Mouse (Mus musculus) WW6 (cell line): Measurements from ENCODE around the gene Ola1.

ENCODE experiments used
- DNase-seq: peaks from one replicate; pipeline ENCODE4 v3.0.0-alpha.2; 2013; ENCODE audit warnings: low read depth, low spot score

Gene Ola1

DNA sequence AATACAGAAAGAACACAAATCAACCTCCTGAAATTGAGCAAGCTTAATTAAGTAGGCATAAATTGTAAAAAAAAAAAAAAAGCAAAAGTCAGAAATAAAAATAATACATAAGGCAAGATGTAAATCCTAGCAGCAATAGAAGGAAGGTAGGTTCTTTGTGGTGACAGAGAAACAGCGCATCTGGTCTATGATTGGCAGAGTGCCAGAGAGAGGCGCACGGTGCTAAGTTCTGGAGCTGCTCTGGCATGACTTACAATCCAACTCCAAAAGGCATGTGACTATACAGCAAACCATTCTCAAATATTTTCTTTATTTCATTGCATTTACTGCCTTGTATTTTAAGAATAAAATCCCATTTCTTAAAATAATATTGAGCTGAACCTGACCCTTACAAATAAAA is 68.2 kb downstream of the Ola1 start:
- no peak for DNase-seq

DNA sequence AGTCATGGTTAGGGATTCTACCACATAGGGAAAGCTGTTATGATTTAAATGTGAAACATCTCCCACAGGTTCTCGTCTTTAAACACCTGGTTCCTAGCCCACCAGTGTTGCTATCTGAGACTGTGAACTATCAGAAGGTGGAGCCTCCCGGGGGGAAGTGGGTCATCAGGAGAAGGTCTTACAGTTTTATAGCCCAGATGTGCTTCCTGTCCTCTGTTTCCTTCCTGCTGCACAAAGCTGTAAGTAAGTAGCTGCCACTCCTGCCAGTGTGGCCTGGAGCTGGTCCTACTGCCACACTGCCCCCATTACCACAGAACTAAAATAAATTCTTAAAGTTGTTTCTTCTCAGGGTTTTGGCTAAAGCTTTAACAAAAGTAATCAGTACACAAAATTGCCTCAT is 72.6 kb downstream of the Ola1 start:
- no peak for DNase-seq

DNA sequence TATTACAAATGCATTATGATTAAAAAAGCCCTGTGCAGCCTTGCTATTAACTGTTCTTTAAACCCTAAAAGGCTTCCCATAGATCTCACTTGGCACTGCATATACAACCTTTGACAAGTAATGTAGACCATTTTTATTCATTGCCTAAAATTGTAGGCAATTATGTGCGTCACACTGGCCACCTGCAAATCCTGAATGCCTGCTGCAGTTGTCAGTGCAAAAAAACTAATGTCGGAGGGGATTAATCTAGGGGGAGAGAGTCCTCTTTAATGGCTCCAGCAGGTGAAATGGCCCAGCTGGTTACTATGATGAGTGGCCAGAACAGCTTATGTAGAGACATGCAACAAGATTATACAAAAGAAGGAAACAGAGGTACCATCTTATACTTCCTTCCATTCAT is 75.0 kb downstream of the Ola1 start:
- no peak for DNase-seq

DNA sequence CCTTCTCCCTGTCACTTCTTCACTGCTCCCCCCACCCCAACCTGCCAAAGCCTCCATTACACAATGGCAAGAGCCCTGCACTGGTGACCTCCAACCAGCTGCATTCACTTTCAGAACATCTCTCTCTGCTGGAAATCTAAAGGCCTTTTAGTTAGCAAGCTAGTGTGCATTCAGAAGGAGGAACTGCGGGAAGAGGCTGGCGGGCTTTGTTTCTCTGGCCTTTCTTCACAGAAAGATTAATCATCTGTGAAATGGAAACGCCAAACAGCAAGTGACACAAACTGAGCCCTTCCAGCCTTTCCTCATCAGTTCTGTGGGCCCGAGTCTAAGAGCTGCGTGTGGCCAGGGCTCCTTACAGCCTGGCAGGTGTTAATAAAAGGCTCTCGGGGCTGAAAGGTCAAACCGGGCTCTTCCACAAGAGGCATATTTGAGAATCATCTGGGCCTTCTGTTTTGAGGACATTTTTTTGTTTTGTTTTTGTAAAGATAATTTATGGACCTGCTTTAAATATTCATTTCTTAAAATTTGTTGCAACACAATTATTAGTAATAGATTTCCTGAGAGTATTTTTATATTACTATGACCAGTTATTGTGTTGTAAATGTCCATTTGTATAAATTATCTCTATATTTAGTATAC is 75.8 kb downstream of the Ola1 start:
- no peak for DNase-seq

DNA sequence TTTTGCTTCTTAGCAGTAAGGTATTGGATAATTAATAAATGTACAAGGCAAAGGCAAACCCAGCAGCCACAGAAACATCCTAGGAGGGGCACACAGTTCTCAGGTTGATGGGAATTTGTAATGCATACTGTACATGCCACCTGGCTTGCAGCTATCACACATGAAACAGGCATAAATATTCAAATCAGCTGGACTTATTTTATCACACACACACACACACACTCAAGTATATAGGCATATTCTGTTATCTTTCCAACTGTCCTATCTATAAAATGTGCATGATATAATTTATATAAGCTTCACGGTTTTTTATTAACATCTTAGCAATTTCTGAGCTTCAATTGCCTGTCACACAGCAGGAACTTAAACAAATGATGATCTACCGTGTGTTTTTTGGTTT is 85.8 kb downstream of the Ola1 start:
- no peak for DNase-seq

DNA sequence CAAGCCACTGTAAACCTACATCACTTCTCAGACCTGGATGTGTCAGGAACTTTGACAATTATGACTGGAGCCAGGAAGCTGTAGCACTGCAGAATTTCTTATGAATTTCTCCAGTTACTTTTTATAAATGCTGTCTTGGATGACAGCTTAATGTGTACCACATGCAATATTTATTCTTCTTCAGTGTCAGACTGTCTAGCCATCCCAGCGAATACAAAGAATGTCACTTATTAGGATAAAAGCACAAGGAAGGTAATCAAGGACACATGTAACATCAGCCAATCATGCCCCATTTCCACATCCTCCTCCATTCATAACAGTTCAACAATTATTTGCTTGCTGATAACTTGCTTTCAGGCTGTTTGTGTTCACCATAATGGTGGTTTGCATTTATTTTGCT is 91.0 kb downstream of the Ola1 start:
- DNase-seq = no peak

DNA sequence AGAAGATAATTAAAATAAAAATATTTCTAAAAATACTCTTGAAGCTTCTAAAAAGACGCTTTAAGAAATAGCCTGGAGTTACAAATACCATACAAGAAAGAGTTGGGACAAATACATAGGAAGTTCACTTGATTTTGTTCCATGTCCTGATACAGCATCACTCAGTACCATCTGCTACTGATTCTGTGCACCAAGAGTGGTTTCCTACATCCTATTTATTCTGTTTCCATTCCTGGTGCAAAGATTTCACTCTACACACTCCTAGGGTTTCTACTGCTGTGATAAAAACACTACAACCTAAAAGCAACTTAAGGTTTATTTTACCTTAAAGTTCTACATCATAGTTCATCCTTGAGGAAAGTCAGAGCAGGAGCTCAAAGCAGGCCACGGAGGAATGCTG is 99.9 kb downstream of the Ola1 start:
- no peak for DNase-seq

DNA sequence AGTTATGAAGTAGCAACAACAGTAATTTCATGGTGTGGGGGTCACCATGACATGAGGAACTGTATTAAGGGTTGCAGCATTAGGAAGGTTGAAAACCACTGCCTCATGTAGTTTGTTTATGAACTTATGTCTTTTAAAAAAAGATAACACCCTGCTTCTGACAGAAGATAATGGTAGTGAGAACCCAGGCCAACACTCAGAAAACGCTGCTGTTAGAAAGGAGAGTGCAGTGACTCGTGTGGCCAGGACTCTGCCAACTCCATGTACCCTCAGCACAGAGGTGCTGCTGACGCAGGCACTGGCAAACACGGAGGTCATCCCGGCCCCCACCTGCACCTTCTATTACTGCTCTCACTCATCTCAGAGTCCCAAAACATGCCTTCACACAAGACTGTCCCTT is 111.6 kb downstream of the Ola1 start:
- no peak for DNase-seq

DNA sequence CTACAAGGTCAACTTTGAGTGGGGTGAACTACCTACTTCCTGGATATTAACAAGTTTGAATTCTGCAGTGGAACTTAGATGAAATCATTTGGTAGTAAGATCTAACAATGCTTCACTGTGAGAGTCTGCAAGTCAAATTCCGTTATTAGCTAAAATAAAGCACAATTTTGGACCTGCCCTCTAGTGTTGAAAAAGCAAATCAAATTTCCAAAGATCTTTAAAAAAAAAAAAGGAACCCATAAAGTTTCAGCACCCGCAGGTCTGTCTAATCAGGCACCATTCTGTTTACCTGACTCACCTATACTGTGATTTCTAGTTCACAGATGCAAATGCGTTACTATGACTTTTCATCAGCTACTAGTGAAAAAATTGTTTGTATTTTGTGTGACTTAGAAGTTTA is 122.2 kb downstream of the Ola1 start:
- no peak for DNase-seq

DNA sequence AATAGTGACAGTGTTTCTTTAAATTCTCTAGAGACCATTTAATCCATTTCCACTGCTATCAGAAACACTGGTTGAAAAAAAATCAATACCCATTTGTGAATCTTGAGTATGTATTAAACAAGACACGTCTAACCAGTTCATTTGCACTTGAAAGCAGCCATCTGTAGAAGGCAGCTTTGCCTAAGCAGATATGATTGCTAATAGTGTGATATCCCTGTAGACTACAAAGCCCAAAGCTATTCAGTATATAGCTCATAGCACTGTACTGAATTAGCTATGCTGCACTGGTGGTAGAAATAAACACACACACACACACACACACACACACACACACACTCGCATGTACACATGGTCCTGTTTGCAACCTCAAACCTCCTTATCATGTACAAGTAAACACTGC is 123.4 kb downstream of the Ola1 start:
- DNase-seq = no peak

DNA sequence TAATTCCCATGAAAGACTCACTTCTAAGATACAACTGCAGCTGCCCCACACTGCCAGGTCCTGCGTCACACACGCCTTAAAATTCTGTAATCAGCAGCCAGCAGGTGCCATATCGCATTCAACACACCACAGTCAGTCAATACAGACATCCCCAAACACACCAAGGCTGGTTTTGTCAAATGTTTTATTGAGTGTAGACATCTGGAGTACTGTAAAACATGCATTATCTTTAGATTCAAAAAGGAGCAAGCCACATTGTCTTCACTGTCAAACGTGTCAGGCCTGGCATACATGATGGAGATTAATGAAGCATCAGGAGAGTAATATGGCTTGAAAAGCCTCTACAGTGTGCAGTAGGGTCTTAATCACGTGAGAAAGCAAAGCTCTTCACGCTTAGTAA is 125.7 kb downstream of the Ola1 start:
- no peak for DNase-seq

DNA sequence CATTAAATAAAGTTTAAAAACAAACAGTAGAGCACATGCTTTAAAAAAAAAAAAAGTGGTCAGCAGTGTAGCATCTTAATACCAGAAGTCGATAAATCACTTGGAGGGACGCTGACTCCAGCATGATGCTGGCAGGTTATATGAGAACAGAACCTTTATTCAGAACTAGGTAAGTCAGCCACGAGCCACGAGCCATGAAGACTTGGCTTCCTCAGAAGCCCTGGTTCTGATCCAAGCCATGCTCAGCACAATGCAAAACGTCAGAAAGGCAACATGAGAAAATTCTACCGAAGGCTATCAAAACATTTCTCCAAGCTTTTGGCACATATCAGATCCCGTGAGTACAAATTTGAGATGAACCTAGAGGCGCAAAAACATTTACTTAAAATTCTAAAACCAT is 127.4 kb downstream of the Ola1 start:
- no peak for DNase-seq

DNA sequence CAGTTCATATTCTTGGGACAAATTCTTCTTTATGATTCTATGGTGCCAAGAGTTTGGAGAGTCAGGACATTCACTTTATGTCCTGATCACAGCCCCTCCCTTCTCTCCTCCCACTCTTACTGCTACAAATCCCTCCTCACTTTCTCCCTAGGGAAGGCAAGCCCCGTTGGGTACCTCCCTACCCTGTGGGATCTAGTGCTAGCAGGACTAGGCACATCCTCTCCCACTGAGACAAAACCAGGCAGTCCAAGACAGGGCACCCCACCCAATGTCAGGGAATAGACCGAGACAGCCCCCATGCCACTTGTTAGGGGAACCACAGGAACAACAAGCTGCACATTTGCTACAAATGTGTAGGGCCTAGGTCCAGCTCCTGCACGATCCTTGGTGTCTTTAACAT is 131.1 kb downstream of the Ola1 start:
- DNase-seq = no peak

DNA sequence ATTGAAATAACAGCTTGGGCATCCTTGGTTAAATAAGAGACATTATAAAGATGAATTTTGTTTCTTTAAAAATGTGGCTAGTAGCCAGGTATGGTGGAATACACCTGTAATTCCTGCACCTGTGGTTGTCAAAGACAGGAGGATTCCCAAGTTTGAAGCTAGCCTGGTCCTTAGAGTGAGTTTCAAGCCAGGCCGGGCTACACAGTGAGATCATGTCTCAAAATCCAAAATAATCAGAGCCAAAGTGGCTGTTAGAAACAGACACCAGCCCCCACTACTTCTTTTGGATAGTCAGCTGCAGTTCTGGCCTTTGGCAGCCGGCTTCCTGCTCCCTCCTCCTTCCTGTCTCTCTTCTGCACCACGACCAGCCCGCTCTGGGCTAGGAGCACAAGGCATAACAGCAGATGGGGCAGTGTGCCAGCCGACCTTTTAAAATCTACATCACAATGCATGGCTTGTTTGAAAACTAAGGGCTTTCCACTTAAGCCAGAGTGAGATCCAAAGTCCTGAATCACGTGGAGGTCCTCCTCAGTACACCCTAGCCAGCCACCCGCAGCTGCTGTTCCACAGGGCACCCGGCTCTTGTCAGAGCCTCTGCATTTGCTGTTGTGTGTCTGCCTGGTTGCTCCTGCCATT is 132.9 kb downstream of the Ola1 start:
- no peak for DNase-seq

DNA sequence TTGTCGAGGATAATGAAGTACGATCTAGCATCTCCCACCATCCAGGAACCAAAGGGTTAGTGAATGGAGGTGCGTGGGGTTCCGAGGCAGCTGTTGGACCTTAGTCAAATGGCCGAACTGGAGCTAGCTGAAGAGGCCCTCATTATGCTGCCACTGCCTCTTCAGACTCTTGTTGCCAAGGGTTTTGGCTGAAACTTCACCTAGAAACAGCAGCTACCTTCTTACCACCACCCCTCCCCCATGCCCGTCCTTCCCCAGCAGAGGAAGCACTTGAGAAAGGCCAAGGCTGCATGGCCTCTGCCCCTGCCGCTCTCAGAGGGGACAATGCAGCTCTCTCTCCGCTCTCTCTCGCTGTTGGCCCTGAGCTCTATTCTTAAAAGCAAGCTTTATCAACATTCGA is 136.2 kb downstream of the Ola1 start:
- no peak for DNase-seq

DNA sequence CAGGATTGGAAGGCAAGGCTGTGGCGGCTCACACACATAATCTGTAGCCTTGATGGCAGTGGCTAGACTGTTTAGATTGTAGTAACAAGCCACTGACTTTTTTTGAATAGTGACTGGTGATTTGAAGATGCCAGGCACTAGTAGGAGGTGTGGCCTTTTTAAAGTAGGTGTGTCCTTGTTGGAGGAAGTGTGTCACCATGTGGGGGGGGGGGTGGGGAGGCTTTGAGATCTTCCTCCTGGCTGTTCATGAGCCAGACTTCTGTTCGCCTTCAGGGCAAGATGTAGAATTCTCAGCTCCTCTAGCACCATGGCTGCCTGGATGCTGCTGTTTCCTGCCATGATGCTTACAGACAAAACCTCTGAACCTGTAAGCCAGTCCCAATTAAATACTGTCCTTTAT is 136.9 kb downstream of the Ola1 start:
- no peak for DNase-seq

DNA sequence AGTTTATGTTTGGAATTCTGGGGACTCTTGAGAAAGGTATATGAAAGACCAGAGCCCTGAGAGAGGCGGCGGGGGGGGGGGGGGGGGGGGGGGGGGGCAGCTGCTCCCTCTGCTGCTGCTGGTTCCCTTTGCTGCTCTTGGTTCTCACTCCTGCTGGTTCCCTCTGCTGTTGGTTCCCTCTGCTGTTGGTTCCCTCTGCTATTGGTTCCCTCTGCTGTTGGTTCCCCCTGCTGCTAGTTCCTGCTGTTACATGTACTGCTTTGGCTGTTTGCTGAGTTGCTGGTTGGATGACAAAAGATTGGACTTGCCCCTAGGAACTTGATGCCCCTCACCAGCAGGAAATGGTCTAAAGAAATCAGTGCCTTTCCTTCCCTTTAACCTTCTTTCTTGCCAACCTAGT is 138.6 kb downstream of the Ola1 start:
- no peak for DNase-seq

DNA sequence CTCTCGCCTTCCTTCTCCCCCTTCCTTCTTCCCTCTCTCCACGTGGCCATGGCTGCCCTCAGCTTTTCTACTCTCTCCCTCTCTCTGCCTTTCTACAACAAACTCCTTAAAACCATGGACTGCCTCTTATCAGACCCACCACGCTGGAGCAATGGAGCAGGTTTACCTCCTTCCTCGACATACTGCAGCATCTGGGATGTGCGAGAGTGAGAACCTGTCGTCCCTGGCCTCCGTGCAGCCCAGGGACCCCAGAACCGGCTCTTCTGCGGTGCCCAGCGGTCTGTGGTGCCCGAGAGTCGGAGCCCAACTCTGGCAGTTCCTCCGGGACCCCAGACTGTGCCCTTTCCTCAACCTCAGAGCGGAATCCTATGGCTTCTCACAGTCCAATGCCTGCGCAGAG is 139.4 kb downstream of the Ola1 start:
- no peak for DNase-seq

DNA sequence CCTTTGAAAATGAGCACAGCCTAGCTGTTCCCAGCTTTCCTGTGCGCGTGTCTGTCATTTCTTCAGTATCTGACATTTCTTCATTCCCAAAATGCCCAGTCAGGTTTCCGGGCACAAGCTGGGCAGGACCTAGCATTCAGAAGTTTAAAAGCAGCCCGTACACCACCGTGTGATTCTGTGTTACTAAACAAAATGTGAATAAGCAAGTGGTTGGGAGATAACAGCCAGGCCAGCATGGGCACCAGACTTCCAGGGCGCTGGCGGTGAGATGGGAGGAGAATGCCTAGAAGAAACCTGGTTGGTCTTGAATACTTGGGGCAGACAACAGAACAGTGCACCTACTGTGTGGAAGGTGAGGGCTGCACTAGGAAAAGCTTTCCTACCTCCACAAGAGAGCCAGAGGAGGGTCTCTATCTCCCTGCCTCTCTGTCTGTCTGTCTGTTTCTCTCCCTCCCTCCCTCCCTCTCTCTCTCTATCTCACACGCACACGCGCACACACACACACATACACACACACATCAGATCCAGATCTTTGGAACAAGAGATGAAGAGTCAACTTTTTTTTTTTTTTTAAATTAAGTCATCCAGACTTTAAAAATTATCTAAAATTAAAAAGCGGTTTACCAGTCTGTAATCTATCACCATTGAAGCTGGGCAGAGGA is 144.8 kb downstream of the Ola1 start:
- no peak for DNase-seq

DNA sequence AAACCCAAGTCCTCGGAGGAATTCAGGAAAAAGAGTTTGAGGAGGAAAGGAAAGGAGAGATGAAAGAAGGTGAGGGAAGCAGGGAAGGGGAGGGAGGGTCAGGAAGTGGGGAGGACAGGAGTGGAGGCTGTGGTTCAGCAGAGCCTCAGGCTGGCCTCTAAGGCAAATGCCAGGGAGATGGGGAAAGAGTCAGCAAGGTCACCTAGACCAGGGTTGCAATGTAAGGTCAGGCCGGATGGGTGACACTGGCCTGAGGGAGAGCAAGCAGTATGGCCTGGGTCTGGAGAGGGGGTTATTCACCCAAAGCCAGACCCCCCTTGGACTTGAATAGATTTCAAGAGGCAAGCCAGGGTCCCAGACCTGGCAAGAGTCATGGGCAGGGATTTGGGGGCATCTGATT is 147.5 kb downstream of the Ola1 start:
- no peak for DNase-seq

DNA sequence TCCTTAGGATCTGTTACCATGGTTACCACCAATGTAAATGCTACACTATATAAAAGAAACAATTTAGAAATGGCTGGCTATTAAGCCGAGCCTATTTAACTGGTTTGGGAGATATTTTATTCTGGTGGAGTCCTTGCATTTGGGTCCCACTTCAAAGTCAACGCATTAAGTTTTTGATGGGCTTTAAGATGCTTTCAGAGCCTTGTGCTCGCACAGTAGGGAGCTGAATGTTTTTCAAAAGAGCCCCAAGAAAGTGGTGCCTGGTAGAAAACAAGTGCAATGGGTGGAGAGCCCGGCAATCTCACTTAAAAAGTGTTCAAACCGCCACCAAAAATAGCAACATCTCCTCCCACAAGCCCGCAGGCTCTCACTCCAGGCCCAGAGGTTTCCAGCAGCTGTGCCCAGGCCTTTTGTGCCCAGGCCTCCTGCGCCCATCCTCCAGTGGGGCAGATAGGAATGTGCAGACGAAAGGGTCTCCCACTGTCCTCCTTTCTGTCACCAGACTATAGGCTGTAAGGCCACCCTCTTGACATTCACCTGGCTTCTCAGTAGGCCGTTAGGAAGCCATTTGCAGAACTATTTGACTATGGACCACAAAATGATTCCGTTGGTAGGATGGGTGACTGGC is 148.2 kb downstream of the Ola1 start:
- no peak for DNase-seq

DNA sequence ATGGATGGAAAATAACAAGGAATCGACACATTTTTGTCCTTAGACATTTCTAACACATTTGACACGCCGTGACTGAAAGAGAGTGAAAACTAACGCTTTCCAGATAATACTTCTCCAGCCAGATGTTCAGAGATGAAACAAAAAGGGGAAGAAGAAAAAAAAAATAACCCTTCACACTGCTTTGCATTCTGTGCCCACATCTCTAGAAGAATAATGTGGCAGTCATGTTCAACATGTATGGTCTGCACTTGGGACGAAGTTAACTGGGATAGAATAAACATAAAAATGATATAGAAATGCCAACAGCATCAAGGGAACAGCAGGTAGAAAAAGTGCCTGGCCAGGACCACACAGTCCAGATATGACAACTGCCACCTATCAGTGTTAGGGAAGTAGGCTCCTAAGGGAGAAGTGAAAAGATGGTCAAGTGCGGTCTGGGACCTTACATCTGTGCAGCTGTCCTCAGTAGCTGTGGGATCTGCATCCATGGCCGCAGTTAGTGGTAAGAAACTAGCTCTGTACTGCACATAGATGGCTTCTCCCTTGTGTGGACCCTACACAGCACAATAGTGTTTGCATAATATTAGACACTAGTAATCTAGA is 149.4 kb downstream of the Ola1 start:
- no peak for DNase-seq
